Mouse (Mus musculus) lung, embryonic 15.5 days (tissue): ENCODE data around the gene Mtus2. TPM values are rescaled to one million over a fixed set of nuclear protein-coding genes. Genes with fewer than 3 reads are reported as not detected.
A peak's percentile ranks its signal among the peaks of the same experiment; 100 is the strongest.
"Not testable (repeated sequence)": the region's sequence is repeated elsewhere in the genome, so short reads cannot be mapped to it uniquely, and the experiment has no call there.

ENCODE experiments used
- ATAC-seq: fragments of 200-750 bp; cut with Nextera tagmentation; 2 replicates; pipeline ENCODE4 v1.8.0; 2017; ENCODE audit warnings: moderate number of reproducible peaks, borderline replicate concordance; ENCODE audit not compliant: low FRiP score, low TSS enrichment; ENCODE audit errors: extremely low read depth
- H3K27ac ChIP-seq: fragments of 300-500 bp; sonication (generic); 2 replicates; pipeline ENCODE4 v1.5.1; 2015; ENCODE audit warnings: moderate library complexity, mild to moderate bottlenecking, inconsistent platforms
- H3K27me3 ChIP-seq: fragments of 300-500 bp; sonication (generic); 2 replicates; pipeline ENCODE4 v1.6.1; 2015; ENCODE audit warnings: inconsistent platforms
- H3K36me3 ChIP-seq: fragments of 300-500 bp; sonication (generic); 2 replicates; pipeline ENCODE4 v1.6.1; 2015; ENCODE audit warnings: inconsistent platforms
- H3K4me1 ChIP-seq: fragments of 300-500 bp; sonication (generic); 2 replicates; pipeline ENCODE4 v1.6.1; 2015; ENCODE audit warnings: inconsistent platforms
- H3K4me2 ChIP-seq: fragments of 300-500 bp; sonication (generic); 2 replicates; pipeline ENCODE4 v1.6.1; 2015; ENCODE audit warnings: inconsistent platforms, mild to moderate bottlenecking, moderate library complexity
- H3K4me3 ChIP-seq: fragments of 300-500 bp; sonication (generic); 2 replicates; pipeline ENCODE4 v1.5.1; 2015; ENCODE audit warnings: mild to moderate bottlenecking, inconsistent platforms
- H3K9ac ChIP-seq: fragments of 300-500 bp; sonication (generic); 2 replicates; pipeline ENCODE4 v1.6.1; 2015; ENCODE audit warnings: inconsistent platforms
- H3K9me3 ChIP-seq: fragments of 300-500 bp; sonication (generic); 2 replicates; pipeline ENCODE4 v1.6.1; 2016; ENCODE audit warnings: inconsistent platforms
- WGBS: fragments of 180-500 bp; shearing (Covaris S2); methylation state at CpG from one replicate; pipeline ENCODE4 v1.1.7; 2015; 5-methylcytosine and 5-hydroxymethylcytosine counted together
- polyA plus RNA-seq: library from polyadenylated mRNA; unstranded; fragments of >200 nt; fragmentation: Nextera tagmentation; extraction: Ambion mirVana; gene quantifications from 2 replicates; pipeline ENCODE4 v1.2.1, GENCODE M21; 2015

The Mtus2 gene
- polyA plus RNA-seq, 1 experiment from 2014 or later, result 8.5 TPM

- no peaks in the 10 kb centered on the region for H3K36me3 ChIP-seq
Observed at GRCm38 (mm10) chr5:148293346-148293745, 336.2 kb downstream of the Mtus2 start.

GRCm38 (mm10) chr5:148302968-148303367, 345.8 kb downstream of the Mtus2 start:
- Histone ChIP-seq H3K27ac (no peak overlapping the region), H3K27me3 (no peaks in the 10 kb centered on the region), H3K4me3 (peak overlapping the region; percentile 16), H3K9me3 (no peaks in the 10 kb centered on the region), H3K9ac (no peak overlapping the region), H3K36me3 (no peaks in the 10 kb centered on the region), H3K4me2 (no peak overlapping the region), H3K4me1 (no peaks in the 10 kb centered on the region)
- no peak for ATAC-seq
- 74% methylated on average over 11 of the region's 11 CpGs for WGBS

More at GRCm38 (mm10) chr5:148293346-148293745, 336.2 kb downstream of the Mtus2 start:
- H3K9me3 ChIP-seq, result no peaks in the 10 kb centered on the region
- H3K9ac ChIP-seq, result no peak overlapping the region
- ATAC-seq, result no peak
- H3K4me2 ChIP-seq, result no peak overlapping the region
- 85% methylated on average over 7 of the region's 7 CpGs for WGBS
- no peaks in the 10 kb centered on the region for H3K4me1 ChIP-seq
- H3K27me3 ChIP-seq, result no peaks in the 10 kb centered on the region
- H3K27ac ChIP-seq, result no peak overlapping the region
- no peak overlapping the region for H3K4me3 ChIP-seq

- H3K9ac ChIP-seq, result no peak overlapping the region
- H3K9me3 ChIP-seq, result no peaks in the 10 kb centered on the region
- WGBS, result 75% methylated on average over 2 of the region's 2 CpGs
- no peak overlapping the region for H3K4me2 ChIP-seq
- no peaks in the 10 kb centered on the region for H3K27me3 ChIP-seq
- no peak for ATAC-seq
- H3K4me3 ChIP-seq, result no peak overlapping the region
- H3K27ac ChIP-seq, result no peak overlapping the region
- H3K4me1 ChIP-seq, result no peaks in the 10 kb centered on the region
- H3K36me3 ChIP-seq, result no peaks in the 10 kb centered on the region
Observed at GRCm38 (mm10) chr5:148304112-148304511, 347.0 kb downstream of the Mtus2 start.

- no peak overlapping the region for H3K9ac ChIP-seq
- H3K9me3 ChIP-seq, result no peaks in the 10 kb centered on the region
- peak overlapping the region; percentile 7; the same call in 1 of the 2 replicates for H3K4me3 ChIP-seq
- ATAC-seq, result no peak; the same call in 1 of the 2 replicates
- no peaks in the 10 kb centered on the region for H3K36me3 ChIP-seq
- no peak overlapping the region for H3K27ac ChIP-seq
- H3K27me3 ChIP-seq, result no peaks in the 10 kb centered on the region
- no peaks in the 10 kb centered on the region for H3K4me1 ChIP-seq
- WGBS, result 56% methylated on average over 10 of the region's 10 CpGs
- H3K4me2 ChIP-seq, result 0 out of 2 replicates have a peak overlapping the region, but pooled peaks have one; percentile 20
Observed at GRCm38 (mm10) chr5:148310790-148311189, 353.7 kb downstream of the Mtus2 start.

GRCm38 (mm10) chr5:148312443-148312842, 355.3 kb downstream of the Mtus2 start:
- Histone ChIP-seq H3K9ac (no peak overlapping the region), H3K27ac (no peak overlapping the region), H3K4me2 (no peak overlapping the region), H3K27me3 (no peaks in the 10 kb centered on the region), H3K36me3 (no peaks in the 10 kb centered on the region), H3K9me3 (no peaks in the 10 kb centered on the region), H3K4me1 (no peaks in the 10 kb centered on the region), H3K4me3 (no peak overlapping the region)
- ATAC-seq, result no peak
- WGBS, result 44% methylated on average over 2 of the region's 2 CpGs

- H3K27ac ChIP-seq, result no peak overlapping the region
- no peak overlapping the region for H3K4me3 ChIP-seq
- WGBS, result 87% methylated on average over 5 of the region's 5 CpGs
- no peaks in the 10 kb centered on the region for H3K4me1 ChIP-seq
- ATAC-seq, result no peak
- no peaks in the 10 kb centered on the region for H3K9me3 ChIP-seq
- no peaks in the 10 kb centered on the region for H3K27me3 ChIP-seq
- H3K4me2 ChIP-seq, result no peak overlapping the region
- no peaks in the 10 kb centered on the region for H3K36me3 ChIP-seq
- no peak overlapping the region for H3K9ac ChIP-seq
Observed at GRCm38 (mm10) chr5:148314931-148315330, 357.8 kb downstream of the Mtus2 start.

- WGBS, result 41% methylated on average over 4 of the region's 4 CpGs
- Histone ChIP-seq H3K9me3 (no peaks in the 10 kb centered on the region), H3K27me3 (no peaks in the 10 kb centered on the region), H3K4me2 (no peak overlapping the region), H3K9ac (no peak overlapping the region), H3K27ac (no peak overlapping the region), H3K36me3 (no peaks in the 10 kb centered on the region), H3K4me3 (no peak overlapping the region), H3K4me1 (no peaks in the 10 kb centered on the region)
- ATAC-seq, result no peak
Observed at GRCm38 (mm10) chr5:148325317-148325885, 368.3 kb downstream of the Mtus2 start.

GRCm38 (mm10) chr5:148326295-148326694, 369.2 kb downstream of the Mtus2 start:
- not testable (repeated sequence) for H3K27ac ChIP-seq, H3K9me3 ChIP-seq, H3K9ac ChIP-seq, ATAC-seq, H3K4me3 ChIP-seq, H3K4me1 ChIP-seq, H3K4me2 ChIP-seq, H3K27me3 ChIP-seq, H3K36me3 ChIP-seq
- 91% methylated on average over 9 of the region's 9 CpGs for whole genome bisulfite sequencing

GRCm38 (mm10) chr5:148328982-148329381, 371.9 kb downstream of the Mtus2 start:
- H3K27ac ChIP-seq, result no peak overlapping the region
- H3K27me3 ChIP-seq, result no peaks in the 10 kb centered on the region
- 84% methylated on average over 3 of the region's 3 CpGs for WGBS

GRCm38 (mm10) chr5:148331229-148331776, 374.2 kb downstream of the Mtus2 start:
- Histone ChIP-seq H3K27ac (no peak overlapping the region), H3K4me3 (no peak overlapping the region), H3K4me1 (no peaks in the 10 kb centered on the region), H3K36me3 (0 out of 2 replicates have a peak, but pooled peaks cover 7% of the 10 kb centered on the region), H3K4me2 (no peak overlapping the region), H3K9ac (no peak overlapping the region), H3K27me3 (no peaks in the 10 kb centered on the region), H3K9me3 (no peaks in the 10 kb centered on the region)
- ATAC-seq, result no peak
- 58% methylated on average over 11 of the region's 11 CpGs for WGBS

More at GRCm38 (mm10) chr5:148328982-148329381, 371.9 kb downstream of the Mtus2 start:
- ATAC-seq, result no peak
- 0 out of 2 replicates have a peak, but pooled peaks cover 2% of the 10 kb centered on the region for H3K36me3 ChIP-seq
- H3K4me2 ChIP-seq, result no peak overlapping the region
- no peak overlapping the region for H3K4me3 ChIP-seq
- H3K9ac ChIP-seq, result no peak overlapping the region
- no peaks in the 10 kb centered on the region for H3K9me3 ChIP-seq
- H3K4me1 ChIP-seq, result no peaks in the 10 kb centered on the region

- 67% methylated on average over 18 of the region's 18 CpGs for WGBS
- peak; percentile 37; the same call in 1 of the 2 replicates for ATAC-seq
Observed at GRCm38 (mm10) chr5:148331926-148332621, 375.0 kb downstream of the Mtus2 start.

GRCm38 (mm10) chr5:148332622-148332974, 375.5 kb downstream of the Mtus2 start:
- no peaks in the 10 kb centered on the region for H3K27me3 ChIP-seq
- H3K4me3 ChIP-seq, result no peak overlapping the region
- 0 out of 2 replicates have a peak, but pooled peaks cover 11% of the 10 kb centered on the region for H3K36me3 ChIP-seq
- H3K27ac ChIP-seq, result no peak overlapping the region
- peak overlapping the region; percentile 35 for H3K4me2 ChIP-seq
- peak; percentile 78 for ATAC-seq
- H3K4me1 ChIP-seq, result no peaks in the 10 kb centered on the region
- no peak overlapping the region for H3K9ac ChIP-seq
- no peaks in the 10 kb centered on the region for H3K9me3 ChIP-seq
- 22% methylated on average over 8 of the region's 8 CpGs for WGBS

More at GRCm38 (mm10) chr5:148331926-148332621, 375.0 kb downstream of the Mtus2 start:
- Histone ChIP-seq H3K4me3 (no peak overlapping the region), H3K9ac (no peak overlapping the region), H3K4me2 (peak overlapping the region; percentile 35), H3K36me3 (0 out of 2 replicates have a peak, but pooled peaks cover 11% of the 10 kb centered on the region), H3K27ac (no peak overlapping the region), H3K4me1 (no peaks in the 10 kb centered on the region), H3K9me3 (no peaks in the 10 kb centered on the region), H3K27me3 (no peaks in the 10 kb centered on the region)
